Mouse (Mus musculus) kidney, embryonic 14.5 days (tissue): ENCODE data around the gene Dcst2. TPM values are rescaled to one million over a fixed set of nuclear protein-coding genes. Genes with fewer than 3 reads are reported as not detected.
A peak's percentile ranks its signal among the peaks of the same experiment; 100 is the strongest.

Experiments
- ATAC-seq: fragments of 200-750 bp; cut with Nextera tagmentation; 2 replicates; pipeline ENCODE4 v1.8.0; 2017; ENCODE audit warnings: moderate number of reproducible peaks, mild to moderate bottlenecking, moderate TSS enrichment, moderate library complexity; ENCODE audit not compliant: low FRiP score, low TSS enrichment
- H3K27ac ChIP-seq: fragments of 300-500 bp; sonication (generic); 2 replicates; pipeline ENCODE4 v1.5.1; 2014; ENCODE audit warnings: low read depth, mild to moderate bottlenecking, low read length, moderate library complexity, mixed read lengths
- H3K27me3 ChIP-seq: fragments of 300-500 bp; sonication (generic); 2 replicates; pipeline ENCODE4 v1.6.1; 2014; ENCODE audit warnings: mild to moderate bottlenecking, low read length; ENCODE audit not compliant: control insufficient read depth, insufficient read depth
- H3K36me3 ChIP-seq: fragments of 300-500 bp; sonication (generic); 2 replicates; pipeline ENCODE4 v1.6.1; 2014; ENCODE audit warnings: low read length, mixed read lengths; ENCODE audit not compliant: control insufficient read depth, insufficient read depth
- H3K4me1 ChIP-seq: fragments of 300-500 bp; sonication (generic); 2 replicates; pipeline ENCODE4 v1.6.1; 2014; ENCODE audit warnings: low read length, mixed read lengths; ENCODE audit not compliant: control insufficient read depth, insufficient read depth
- H3K4me2 ChIP-seq: fragments of 300-500 bp; sonication (generic); replicated peaks from 2 replicates; pipeline ENCODE4 v1.6.1; 2014; ENCODE audit warnings: low read depth, mild to moderate bottlenecking, low read length
- H3K4me3 ChIP-seq: fragments of 300-500 bp; sonication (generic); 2 replicates; pipeline ENCODE4 v1.5.1; 2014; ENCODE audit warnings: mild to moderate bottlenecking, low read length
- H3K9ac ChIP-seq: fragments of 300-500 bp; sonication (generic); 2 replicates; pipeline ENCODE4 v1.6.1; 2014; ENCODE audit warnings: low read depth, mild to moderate bottlenecking, low read length, moderate library complexity
- H3K9me3 ChIP-seq: fragments of 300-500 bp; sonication (generic); 2 replicates; pipeline ENCODE4 v1.6.1; 2016; ENCODE audit warnings: low read length; ENCODE audit not compliant: control insufficient read depth
- WGBS: fragments of 180-500 bp; shearing (Covaris S2); extraction: QIAGEN DNeasy Blood & Tissue Kit; methylation state at CpG from one replicate; pipeline ENCODE4 v1.1.7; 2014; 5-methylcytosine and 5-hydroxymethylcytosine counted together
- polyA plus RNA-seq: library from polyadenylated mRNA; unstranded; fragments of >200 nt; fragmentation: Nextera tagmentation; extraction: Ambion mirVana; gene quantifications from 2 replicates; pipeline ENCODE4 v1.2.1, GENCODE M21; 2014

Gene Dcst2
- polyA plus RNA-seq, 1 experiment from 2014 or later = 0.18 TPM

- no peak overlapping the region for H3K4me3 ChIP-seq
- no peak overlapping the region for H3K9ac ChIP-seq
- H3K27ac ChIP-seq = no peak overlapping the region
- 65% methylated on average over 16 of the region's 16 CpGs for WGBS
- no peak for ATAC-seq
- no peaks in the 10 kb centered on the region for H3K27me3 ChIP-seq
- no peaks in the 10 kb centered on the region for H3K9me3 ChIP-seq
- H3K4me1 ChIP-seq = peaks cover 5% of the 10 kb centered on the region; the same call in 1 of the 2 replicates
- peaks cover 14% of the 10 kb centered on the region; the same call in 1 of the 2 replicates for H3K36me3 ChIP-seq
- no peak overlapping the region for H3K4me2 ChIP-seq
Measured at GRCm38 (mm10) chr3:89408448-89408847, 46.7 kb downstream of the Dcst2 start.

- ATAC-seq = no peak
- H3K4me3 ChIP-seq = no peak overlapping the region
- H3K4me1 ChIP-seq = peaks cover 5% of the 10 kb centered on the region; the same call in 1 of the 2 replicates
- no peak overlapping the region for H3K9ac ChIP-seq
- 91% methylated on average over 3 of the region's 3 CpGs for WGBS
- no peak overlapping the region for H3K27ac ChIP-seq
- H3K27me3 ChIP-seq = no peaks in the 10 kb centered on the region
- H3K9me3 ChIP-seq = no peaks in the 10 kb centered on the region
- no peak overlapping the region for H3K4me2 ChIP-seq
- H3K36me3 ChIP-seq = peaks cover 22% of the 10 kb centered on the region
Measured at GRCm38 (mm10) chr3:89409701-89410100, 47.9 kb downstream of the Dcst2 start.

GRCm38 (mm10) chr3:89410864-89411263 lies 49.1 kb downstream of the Dcst2 start:
- H3K9me3 ChIP-seq = no peaks in the 10 kb centered on the region
- H3K4me3 ChIP-seq = peak overlapping the region; percentile 57
- H3K36me3 ChIP-seq = peaks cover 34% of the 10 kb centered on the region
- peak overlapping the region; percentile 60 for H3K4me2 ChIP-seq
- no peak overlapping the region for H3K27ac ChIP-seq
- 79% methylated on average over 10 of the region's 10 CpGs for WGBS
- H3K9ac ChIP-seq = peak overlapping the region; percentile 51
- peaks cover 5% of the 10 kb centered on the region; the same call in 1 of the 2 replicates for H3K4me1 ChIP-seq
- no peak for ATAC-seq
- no peaks in the 10 kb centered on the region for H3K27me3 ChIP-seq

- Histone ChIP-seq H3K4me1 (peaks cover 10% of the 10 kb centered on the region; the same call in 1 of the 2 replicates), H3K27ac (0 out of 2 replicates have a peak within 1 kb of the TSS, but pooled peaks have one; percentile 37), H3K4me2 (peak within 1 kb of the TSS; percentile 60), H3K9ac (peak within 1 kb of the TSS; percentile 51), H3K9me3 (no peaks in the 10 kb centered on the region), H3K27me3 (no peaks in the 10 kb centered on the region), H3K36me3 (peaks cover 43% of the 10 kb centered on the region), H3K4me3 (peak within 1 kb of the TSS; percentile 57)
- WGBS = 6% methylated on average over 28 of the region's 28 CpGs
- peak; percentile 98 for ATAC-seq
Measured at GRCm38 (mm10) chr3:89411490-89412393, 50.0 kb downstream of the Dcst2 start, which contains the start of gene Flad1. TSS of gene Flad1 (minus strand) at chr3:89411870.

- Histone ChIP-seq H3K36me3 (peaks cover 37% of the 10 kb centered on the region), H3K4me2 (peak overlapping the region; percentile 78), H3K9ac (no peak overlapping the region), H3K27me3 (no peaks in the 10 kb centered on the region), H3K9me3 (no peaks in the 10 kb centered on the region), H3K4me3 (no peak overlapping the region), H3K4me1 (peaks cover 23% of the 10 kb centered on the region), H3K27ac (no peak overlapping the region)
- WGBS = 93% methylated on average over 8 of the region's 8 CpGs
- no peak for ATAC-seq
Measured at GRCm38 (mm10) chr3:89416158-89416557, 54.4 kb downstream of the Dcst2 start.

- ATAC-seq = no peak
- Histone ChIP-seq H3K36me3 (peaks cover 37% of the 10 kb centered on the region), H3K9me3 (no peaks in the 10 kb centered on the region), H3K4me1 (peaks cover 29% of the 10 kb centered on the region), H3K4me3 (peak overlapping the region; percentile 80), H3K27me3 (no peaks in the 10 kb centered on the region), H3K4me2 (peak overlapping the region; percentile 78), H3K27ac (peak overlapping the region; percentile 99; the same call in 1 of the 2 replicates), H3K9ac (peak overlapping the region; percentile 70)
- WGBS = 14% methylated on average over 2 of the region's 2 CpGs
Measured at GRCm38 (mm10) chr3:89417131-89417530, 55.4 kb downstream of the Dcst2 start.

GRCm38 (mm10) chr3:89417840-89418169 lies 56.0 kb downstream of the Dcst2 start:
- H3K9me3 ChIP-seq = no peaks in the 10 kb centered on the region
- peaks cover 37% of the 10 kb centered on the region for H3K36me3 ChIP-seq
- ATAC-seq = peak; percentile 26
- peak overlapping the region; percentile 78 for H3K4me2 ChIP-seq
- H3K4me1 ChIP-seq = peaks cover 36% of the 10 kb centered on the region
- H3K9ac ChIP-seq = peak overlapping the region; percentile 70
- peak overlapping the region; percentile 80 for H3K4me3 ChIP-seq
- WGBS = 0% methylated on average over 20 of the region's 20 CpGs
- H3K27ac ChIP-seq = peak overlapping the region; percentile 99
- no peaks in the 10 kb centered on the region for H3K27me3 ChIP-seq

- Histone ChIP-seq H3K9ac (peak within 1 kb of the TSS; percentile 70), H3K9me3 (no peaks in the 10 kb centered on the region), H3K4me3 (peak within 1 kb of the TSS; percentile 80), H3K4me2 (peak within 1 kb of the TSS; percentile 93), H3K4me1 (peaks cover 41% of the 10 kb centered on the region), H3K36me3 (peaks cover 36% of the 10 kb centered on the region), H3K27ac (peak within 1 kb of the TSS; percentile 99), H3K27me3 (no peaks in the 10 kb centered on the region)
- WGBS = under 1% methylated on average over 39 of the region's 39 CpGs
- ATAC-seq = peak; percentile 92
Measured at GRCm38 (mm10) chr3:89418170-89418860, 56.5 kb downstream of the Dcst2 start, which contains the start of the genes Cks1b and Shc1. TSS of gene Cks1b (minus strand) at chr3:89418383. TSS of gene Shc1 (plus strand) at chr3:89418443.
